Mouse (Mus musculus) liver, postnatal 0 days (tissue): ENCODE results near the gene Nphp1.

Experiments used
- CTCF ChIP-seq: sonication (generic); IDR thresholded peaks from 2 replicates; pipeline ENCODE4 v1.5.1; 2016; ENCODE audit warnings: antibody characterized with exemption, low read depth
- EP300 ChIP-seq: IDR thresholded peaks from 2 replicates; pipeline ENCODE4 v1.6.1; 2016; ENCODE audit warnings: antibody characterized with exemption, low read depth, mild to moderate bottlenecking

GRCm38 (mm10) chr2:127737885-127738284, 50.8 kb downstream of the Nphp1 start:
- TF ChIP-seq CTCF (no peak), EP300 (no peak)
